Mouse (Mus musculus) urinary bladder, postnatal 14 days (tissue): ENCODE data around the gene Ddx41.

Experiments used
- DNase-seq: peaks from one replicate; pipeline ENCODE4 v3.0.0; 2021; ENCODE audit warnings: low spot score

The Ddx41 gene

GRCm38 (mm10) chr13:55540933-55541332, 4.5 kb upstream of the Ddx41 start:
- DNase-seq = peak; percentile 35

GRCm38 (mm10) chr13:55535796-55536193, 663 bp downstream of the Ddx41 start:
- no peak for DNase-seq

- no peak for DNase-seq
These were observed 1.3 kb downstream of the Ddx41 start for GRCm38 (mm10) chr13:55535191-55535590.

GRCm38 (mm10) chr13:55529198-55529915, 7.1 kb downstream of the Ddx41 start, which contains the start of gene Dok3:
TSS of gene Dok3 (minus strand) at chr13:55529296.
- no peak for DNase-seq

GRCm38 (mm10) chr13:55527834-55528772, 8.4 kb downstream of the Ddx41 start:
- no peak for DNase-seq

- no peak for DNase-seq
These were observed 9.2 kb downstream of the Ddx41 start for GRCm38 (mm10) chr13:55527212-55527611.

- no peak for DNase-seq
These were observed 10.5 kb downstream of the Ddx41 start for GRCm38 (mm10) chr13:55525733-55526553.

GRCm38 (mm10) chr13:55523951-55524600, 12.4 kb downstream of the Ddx41 start:
- DNase-seq = no peak

GRCm38 (mm10) chr13:55523278-55523677, 13.2 kb downstream of the Ddx41 start:
- DNase-seq = no peak

- DNase-seq = no peak
These were observed 13.7 kb downstream of the Ddx41 start for GRCm38 (mm10) chr13:55522730-55523129.

- no peak for DNase-seq
These were observed 16.9 kb downstream of the Ddx41 start for GRCm38 (mm10) chr13:55519606-55520005.

GRCm38 (mm10) chr13:55516955-55517354, 19.5 kb downstream of the Ddx41 start:
- peak; percentile 89 for DNase-seq

- DNase-seq = no peak
These were observed 22.6 kb downstream of the Ddx41 start for GRCm38 (mm10) chr13:55513828-55514227.

GRCm38 (mm10) chr13:55513111-55513748, 23.2 kb downstream of the Ddx41 start, which contains the start of gene Pdlim7:
TSS of gene Pdlim7 (minus strand) at chr13:55513676.
- DNase-seq = peak; percentile 91

- peak; percentile 67 for DNase-seq
These were observed 24.0 kb downstream of the Ddx41 start for GRCm38 (mm10) chr13:55512379-55513031.

- no peak for DNase-seq
These were observed 25.0 kb downstream of the Ddx41 start for GRCm38 (mm10) chr13:55511492-55511861.

GRCm38 (mm10) chr13:55510668-55511491, 25.6 kb downstream of the Ddx41 start:
- DNase-seq = peak; percentile 85

- DNase-seq = no peak
These were observed 26.2 kb downstream of the Ddx41 start for GRCm38 (mm10) chr13:55510332-55510667.

GRCm38 (mm10) chr13:55508531-55508930, 27.9 kb downstream of the Ddx41 start:
- no peak for DNase-seq

GRCm38 (mm10) chr13:55507877-55508276, 28.6 kb downstream of the Ddx41 start:
- DNase-seq = no peak
